Mouse (Mus musculus) liver, postnatal 0 days (tissue): ENCODE results near the gene Rpgrip1.

Source experiments
- CTCF ChIP-seq: sonication (generic); IDR thresholded peaks from 2 replicates; pipeline ENCODE4 v1.5.1; 2016; ENCODE audit warnings: antibody characterized with exemption, low read depth
- EP300 ChIP-seq: IDR thresholded peaks from 2 replicates; pipeline ENCODE4 v1.6.1; 2016; ENCODE audit warnings: antibody characterized with exemption, low read depth, mild to moderate bottlenecking

GRCm38 (mm10) chr14:52160911-52161310, 50.4 kb downstream of the Rpgrip1 start:
- TF ChIP-seq EP300 = no peak
- TF ChIP-seq CTCF = no peak
